Mouse (Mus musculus): ENCODE data around the gene Olfr692. TPM values are rescaled to one million over a fixed set of nuclear protein-coding genes. Genes with fewer than 3 reads are reported as not detected.
A peak's percentile ranks its signal among the peaks of the same experiment; 100 is the strongest.

The Olfr692 gene
- total RNA-seq, 4 experiments from 2014 or later, result not detected

DNA sequence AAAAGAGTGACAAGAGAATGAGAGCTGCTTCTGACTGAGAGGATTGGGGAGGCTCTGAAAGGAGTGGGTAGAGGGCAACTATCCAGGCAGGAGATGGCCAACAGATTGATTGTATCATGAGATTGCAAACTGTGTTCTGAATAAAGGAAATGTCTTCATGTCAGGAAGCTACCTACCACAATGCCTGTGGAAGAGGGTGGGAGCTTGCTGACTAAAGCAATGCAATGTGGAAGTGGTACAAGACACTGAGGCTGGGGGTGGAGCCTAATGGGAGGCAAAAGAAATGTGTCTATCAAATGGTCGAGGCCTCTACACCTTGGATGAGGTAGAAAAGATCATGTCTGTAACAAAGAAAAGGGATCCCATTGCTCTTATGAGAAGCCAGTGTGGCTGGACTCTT, 38.3 kb downstream of the Olfr692 start:
- DNase-seq, result no peak

- peak; percentile 44 for DNase-seq
Observed at GRCm38 (mm10) chr7:105411874-105412632, 44.0 kb downstream of the Olfr692 start.

DNA sequence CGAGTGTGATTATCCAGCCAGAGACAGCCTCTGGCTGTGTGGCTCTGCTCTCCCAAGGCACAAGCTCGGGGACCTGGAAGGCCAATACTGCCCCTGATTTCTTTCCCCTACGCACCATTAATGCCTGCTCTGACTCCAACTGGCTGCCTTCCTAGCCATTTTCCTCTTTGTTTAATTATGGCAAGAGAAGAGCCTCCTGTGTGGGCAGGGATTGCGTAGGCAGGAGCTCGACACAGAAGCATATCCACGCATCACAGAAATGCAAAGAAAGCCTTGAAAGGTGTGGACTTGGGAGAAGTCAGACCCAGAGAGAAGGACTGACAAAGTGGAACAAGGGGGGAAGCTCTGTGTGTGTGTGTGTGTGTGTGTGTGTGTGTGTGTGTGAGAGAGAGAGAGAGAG, 46.4 kb downstream of the Olfr692 start:
- no peak for DNase-seq

- DNase-seq, result no peak
Observed at GRCm38 (mm10) chr7:105416529-105416928, 48.5 kb downstream of the Olfr692 start.

DNA sequence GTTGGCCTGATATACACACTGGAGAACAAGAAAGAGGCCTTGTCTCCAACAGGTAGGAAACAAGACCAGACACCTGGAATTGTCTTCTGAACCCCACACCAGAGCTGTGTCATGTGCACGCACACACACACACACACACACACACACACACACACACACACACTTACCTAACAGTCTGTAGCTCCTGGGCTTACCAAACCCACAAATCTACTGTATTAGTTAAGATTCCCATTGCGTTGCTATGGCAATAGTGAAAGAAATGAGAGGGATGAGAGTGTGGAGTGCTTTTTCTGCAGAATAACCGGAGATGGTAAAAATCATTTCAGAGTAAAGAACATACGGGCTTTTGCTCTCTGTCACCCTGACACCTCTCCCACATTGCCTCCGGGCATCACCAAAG, 50.1 kb downstream of the Olfr692 start:
- DNase-seq, result no peak

Other genes with a start within 250 kb of the Olfr692 start
- not detected for gene Olfr683, start 221.2 kb upstream of the Olfr692 start, total RNA-seq (2022)
- gene Olfr684, start 204.6 kb upstream of the Olfr692 start, total RNA-seq (2022), result not detected
- gene Olfr685, start 182.2 kb upstream of the Olfr692 start, total RNA-seq (2022), result not detected
- gene Olfr686, start 160.7 kb upstream of the Olfr692 start, total RNA-seq (2022), result not detected
- gene Olfr688, start 80.1 kb upstream of the Olfr692 start, total RNA-seq (2022), result not detected
- not detected for gene Olfr689, start 57.1 kb upstream of the Olfr692 start, total RNA-seq (2022)
- not detected for gene Olfr690, start 34.1 kb upstream of the Olfr692 start, total RNA-seq (2022)
- under 1 TPM in 1 of 4 experiments, not detected in 3; 0.15 TPM for gene Olfr691, start 26.0 kb upstream of the Olfr692 start, total RNA-seq (2022)
- not detected for gene Gm5901, start 6.8 kb downstream of the Olfr692 start, total RNA-seq (2022)
- gene Fam160a2, start 31.8 kb downstream of the Olfr692 start, total RNA-seq (2022), result 10 to 100 TPM; 28.5 to 34.9 (median 32.1) TPM
- gene Cnga4, start 36.3 kb downstream of the Olfr692 start, total RNA-seq (2022), result not detected
- under 1 TPM in 2 of 4 experiments, not detected in 2; 0.13 to 0.15 TPM for gene Cckbr, start 57.5 kb downstream of the Olfr692 start, total RNA-seq (2022)
- 10 to 100 TPM; 59.4 to 66.5 (median 60.9) TPM for gene Cavin3, start 114.1 kb downstream of the Olfr692 start, total RNA-seq (2022)
- 10 to 100 TPM; 47.3 to 54.3 (median 51.8) TPM for gene Smpd1, start 186.1 kb downstream of the Olfr692 start, total RNA-seq (2022)
- 10 to 100 TPM; 17.3 to 30.8 (median 24.3) TPM for gene Apbb1, start 213.4 kb downstream of the Olfr692 start, total RNA-seq (2022)
- 1 to 10 TPM in 1 of 4 experiments, under 1 TPM in 3; 0.52 to 1.3 (median 0.72) TPM for gene Hpx, start 231.9 kb downstream of the Olfr692 start, total RNA-seq (2022)